Mouse (Mus musculus) neural tube, embryonic 11.5 days (tissue): ENCODE measurements around the gene Furin. TPM values are rescaled to one million over a fixed set of nuclear protein-coding genes. Genes with fewer than 3 reads are reported as not detected.

Experiments used
- ATAC-seq: fragments of 200-750 bp; cut with Nextera tagmentation; 2 replicates; pipeline ENCODE4 v1.8.0; 2017; ENCODE audit warnings: moderate number of reproducible peaks, mild to moderate bottlenecking, moderate TSS enrichment, moderate library complexity; ENCODE audit not compliant: insufficient read depth, low FRiP score, low TSS enrichment
- DNase-seq: peaks from one replicate; pipeline ENCODE4 v3.0.0-alpha.2; 2015; ENCODE audit warnings: low spot score
- H3K27ac ChIP-seq: fragments of 300-500 bp; sonication (generic); 2 replicates; pipeline ENCODE4 v1.5.1; 2014; ENCODE audit warnings: low read depth, mild to moderate bottlenecking, low read length
- H3K27me3 ChIP-seq: fragments of 300-500 bp; sonication (generic); 2 replicates; pipeline ENCODE4 v1.6.1; 2014; ENCODE audit warnings: mild to moderate bottlenecking, low read length, mixed read lengths; ENCODE audit not compliant: control insufficient read depth, insufficient read depth
- H3K36me3 ChIP-seq: fragments of 300-500 bp; sonication (generic); 2 replicates; pipeline ENCODE4 v1.6.1; 2014; ENCODE audit warnings: mild to moderate bottlenecking, low read length, moderate library complexity, mixed read lengths; ENCODE audit not compliant: control insufficient read depth, insufficient read depth
- H3K4me1 ChIP-seq: fragments of 300-500 bp; sonication (generic); 2 replicates; pipeline ENCODE4 v1.6.1; 2014; ENCODE audit warnings: low read length, mixed read lengths; ENCODE audit not compliant: control insufficient read depth, insufficient read depth
- H3K4me2 ChIP-seq: fragments of 300-500 bp; sonication (generic); 2 replicates; pipeline ENCODE4 v1.6.1; 2014; ENCODE audit warnings: low read depth, mild to moderate bottlenecking, moderate library complexity
- H3K4me3 ChIP-seq: fragments of 300-500 bp; sonication (generic); 2 replicates; pipeline ENCODE4 v1.5.1; 2014; ENCODE audit warnings: low read depth, low read length
- H3K9ac ChIP-seq: fragments of 300-500 bp; sonication (generic); 2 replicates; pipeline ENCODE4 v1.6.1; 2014; ENCODE audit warnings: mild to moderate bottlenecking, low read length
- H3K9me3 ChIP-seq: fragments of 300-500 bp; sonication (generic); 2 replicates; pipeline ENCODE4 v1.6.1; 2016; ENCODE audit warnings: low read length; ENCODE audit not compliant: control insufficient read depth
- WGBS: fragments of 180-500 bp; shearing (Covaris S2); extraction: QIAGEN DNeasy Blood & Tissue Kit; methylation state at CpG from one replicate; pipeline ENCODE4 v1.1.7; 2014; 5-methylcytosine and 5-hydroxymethylcytosine counted together
- polyA plus RNA-seq: library from polyadenylated mRNA; unstranded; fragments of >200 nt; fragmentation: Nextera tagmentation; extraction: Ambion mirVana; gene quantifications from 2 replicates; pipeline ENCODE4 v1.2.1, GENCODE M21; 2014

The Furin gene
- polyA plus RNA-seq, 1 experiment from 2014 or later: 4.9 TPM

DNA sequence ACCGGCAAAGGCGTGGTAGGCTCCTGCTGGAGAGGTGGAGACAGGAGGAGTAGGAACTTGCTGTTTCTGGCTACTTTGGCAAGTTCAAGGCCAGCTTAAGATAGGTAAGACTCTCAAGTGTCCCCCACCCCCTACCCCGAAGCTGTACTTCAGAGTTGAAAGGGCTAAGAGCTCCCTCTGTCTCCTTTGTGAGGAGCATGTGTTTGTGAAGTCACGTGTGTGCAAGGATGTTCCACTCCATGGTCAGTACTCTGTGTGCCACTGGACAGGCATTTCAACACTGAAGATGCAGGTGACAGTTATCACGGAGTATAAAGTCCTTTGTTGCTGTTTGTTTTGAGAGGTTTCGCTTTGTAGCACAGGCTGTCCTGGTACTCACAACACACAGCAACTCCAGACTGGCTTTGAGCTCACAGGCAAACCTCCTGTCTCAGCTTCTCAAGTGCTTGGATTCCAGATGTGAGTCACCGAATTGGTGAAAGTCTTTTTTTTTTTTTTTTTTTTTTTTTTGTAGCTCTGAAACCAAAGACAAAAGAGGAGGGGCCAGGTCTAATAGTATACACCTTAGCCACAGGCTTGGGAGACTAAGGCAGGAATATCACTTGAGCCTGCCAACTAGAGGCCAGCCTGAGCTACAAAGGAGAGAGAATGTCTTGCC is 41.1 kb upstream of the Furin start:
- H3K9ac ChIP-seq: no peak overlapping the region
- H3K9me3 ChIP-seq: no peaks in the 10 kb centered on the region
- H3K4me3 ChIP-seq: no peak overlapping the region
- no peak overlapping the region for H3K27ac ChIP-seq
- no peak for ATAC-seq
- no peak overlapping the region for H3K4me2 ChIP-seq
- H3K4me1 ChIP-seq: 0 out of 2 replicates have a peak, but pooled peaks cover 5% of the 10 kb centered on the region
- no peaks in the 10 kb centered on the region for H3K27me3 ChIP-seq
- whole genome bisulfite sequencing: 81% methylated on average over 7 of the region's 7 CpGs
- H3K36me3 ChIP-seq: no peaks in the 10 kb centered on the region
- no peak for DNase-seq

GRCm38 (mm10) chr7:80445492-80445891 is 40.3 kb upstream of the Furin start:
- ATAC-seq: no peak
- H3K36me3 ChIP-seq: no peaks in the 10 kb centered on the region
- no peak overlapping the region for H3K27ac ChIP-seq
- 36% methylated on average over 6 of the region's 6 CpGs for WGBS
- 0 out of 2 replicates have a peak, but pooled peaks cover 5% of the 10 kb centered on the region for H3K4me1 ChIP-seq
- H3K9me3 ChIP-seq: no peaks in the 10 kb centered on the region
- DNase-seq: no peak
- H3K4me3 ChIP-seq: no peak overlapping the region
- H3K4me2 ChIP-seq: no peak overlapping the region
- H3K9ac ChIP-seq: no peak overlapping the region
- H3K27me3 ChIP-seq: no peaks in the 10 kb centered on the region

DNA sequence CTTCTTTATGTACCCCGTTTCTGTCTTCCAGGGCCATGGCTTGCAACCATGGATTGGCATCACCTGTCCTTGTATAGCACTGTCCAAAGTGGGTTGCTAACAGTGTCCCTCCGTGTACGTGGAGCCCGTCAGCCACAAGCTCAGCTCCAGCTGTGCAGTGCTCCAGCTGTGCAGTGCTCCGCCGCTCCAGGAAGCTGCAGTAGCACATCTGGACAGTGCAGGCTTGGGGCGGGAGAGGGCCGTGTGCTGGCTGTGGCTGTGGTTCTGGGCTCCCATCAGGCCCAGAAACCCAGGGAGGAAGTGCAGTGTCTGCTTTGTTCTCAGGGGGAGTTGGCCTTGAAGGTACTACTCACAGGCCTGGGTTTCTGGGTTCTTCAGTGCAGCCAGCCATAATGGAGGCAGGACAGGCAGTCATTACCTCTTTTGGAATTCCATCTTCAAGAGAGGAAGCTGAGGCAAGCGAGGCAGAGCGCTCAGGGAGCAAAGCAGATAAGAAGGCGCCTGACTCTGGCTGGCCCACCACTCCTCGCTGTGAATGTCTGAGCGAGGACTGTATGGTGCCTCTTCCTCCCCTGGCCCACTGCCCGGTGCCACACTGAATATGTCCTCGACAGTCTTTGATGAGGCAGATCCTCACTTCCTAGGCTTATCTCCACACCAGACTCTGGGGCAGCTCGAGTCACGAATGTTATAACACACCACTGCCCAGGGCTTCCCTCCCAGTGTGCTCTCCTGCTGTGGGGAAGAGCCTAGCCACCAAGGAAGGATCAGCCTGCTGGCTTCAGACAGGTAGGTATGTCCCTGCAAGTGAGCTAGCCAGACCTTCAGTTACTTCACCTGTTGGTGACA is 39.4 kb upstream of the Furin start:
- H3K9me3 ChIP-seq: no peaks in the 10 kb centered on the region
- H3K4me1 ChIP-seq: 0 out of 2 replicates have a peak, but pooled peaks cover 5% of the 10 kb centered on the region
- no peaks in the 10 kb centered on the region for H3K36me3 ChIP-seq
- no peak for ATAC-seq
- H3K27me3 ChIP-seq: no peaks in the 10 kb centered on the region
- H3K27ac ChIP-seq: no peak overlapping the region
- no peak overlapping the region for H3K9ac ChIP-seq
- H3K4me3 ChIP-seq: no peak overlapping the region
- no peak for DNase-seq
- no peak overlapping the region for H3K4me2 ChIP-seq
- 72% methylated on average over 17 of the region's 17 CpGs for WGBS

- H3K4me1 ChIP-seq: 0 out of 2 replicates have a peak, but pooled peaks cover 5% of the 10 kb centered on the region
Observed at GRCm38 (mm10) chr7:80443124-80443523, 37.9 kb upstream of the Furin start.

GRCm38 (mm10) chr7:80441986-80442904 is 37.0 kb upstream of the Furin start:
- no peak overlapping the region for H3K9ac ChIP-seq
- H3K4me3 ChIP-seq: no peak overlapping the region
- no peaks in the 10 kb centered on the region for H3K36me3 ChIP-seq
- ATAC-seq (no peak), DNase-seq (no peak)
- 48% methylated on average over 11 of the region's 11 CpGs for WGBS
- no peaks in the 10 kb centered on the region for H3K27me3 ChIP-seq
- no peak overlapping the region for H3K27ac ChIP-seq
- no peaks in the 10 kb centered on the region for H3K9me3 ChIP-seq
- H3K4me2 ChIP-seq: no peak overlapping the region
- H3K4me1 ChIP-seq: 0 out of 2 replicates have a peak, but pooled peaks cover 5% of the 10 kb centered on the region

More at GRCm38 (mm10) chr7:80443124-80443523, 37.9 kb upstream of the Furin start:
- Histone ChIP-seq H3K4me2 (no peak overlapping the region), H3K9ac (no peak overlapping the region), H3K27ac (no peak overlapping the region), H3K36me3 (no peaks in the 10 kb centered on the region), H3K4me3 (no peak overlapping the region), H3K27me3 (no peaks in the 10 kb centered on the region), H3K9me3 (no peaks in the 10 kb centered on the region)
- WGBS: 65% methylated on average over 3 of the region's 3 CpGs
- DNase-seq (no peak), ATAC-seq (no peak)

- Histone ChIP-seq H3K4me3 (no peak overlapping the region), H3K4me1 (0 out of 2 replicates have a peak, but pooled peaks cover 5% of the 10 kb centered on the region), H3K27ac (no peak overlapping the region), H3K9me3 (no peaks in the 10 kb centered on the region), H3K4me2 (no peak overlapping the region), H3K9ac (no peak overlapping the region), H3K36me3 (no peaks in the 10 kb centered on the region), H3K27me3 (no peaks in the 10 kb centered on the region)
- ATAC-seq (no peak), DNase-seq (no peak)
- WGBS: 64% methylated on average over 4 of the region's 4 CpGs
Observed at GRCm38 (mm10) chr7:80440685-80441084, 35.4 kb upstream of the Furin start.

- Histone ChIP-seq H3K36me3 (no peaks in the 10 kb centered on the region), H3K9ac (no peak overlapping the region), H3K27me3 (no peaks in the 10 kb centered on the region), H3K4me1 (0 out of 2 replicates have a peak, but pooled peaks cover 5% of the 10 kb centered on the region), H3K4me2 (no peak overlapping the region), H3K27ac (no peak overlapping the region), H3K4me3 (no peak overlapping the region), H3K9me3 (no peaks in the 10 kb centered on the region)
- WGBS: 84% methylated on average over 10 of the region's 10 CpGs
- ATAC-seq: no peak
- DNase-seq: no peak
Observed at GRCm38 (mm10) chr7:80439789-80440488, 34.7 kb upstream of the Furin start.
